Mouse (Mus musculus): Measurements from ENCODE around the gene Mrpl24.
A peak's percentile ranks its signal among the peaks of the same experiment; 100 is the strongest.

Mrpl24 gene

GRCm38 (mm10) chr3:87913491-87913890, 5.8 kb upstream of the Mrpl24 start:
- peak; percentile 8 for DNase-seq

- peak; percentile 6 for DNase-seq
These were observed 5.4 kb upstream of the Mrpl24 start for GRCm38 (mm10) chr3:87913891-87914290.

- no peak for DNase-seq
These were observed 2.3 kb upstream of the Mrpl24 start for GRCm38 (mm10) chr3:87916990-87917389.

- DNase-seq, result no peak
These were observed 755 bp upstream of the Mrpl24 start for GRCm38 (mm10) chr3:87918551-87918950.

- no peak for DNase-seq
These were observed 1.1 kb downstream of the Mrpl24 start for GRCm38 (mm10) chr3:87920270-87920943.

GRCm38 (mm10) chr3:87924996-87925395, 5.7 kb downstream of the Mrpl24 start:
- no peak for DNase-seq

- DNase-seq, result no peak
These were observed 8.1 kb downstream of the Mrpl24 start for GRCm38 (mm10) chr3:87927452-87927851.

- DNase-seq, result no peak
These were observed 10.2 kb downstream of the Mrpl24 start for GRCm38 (mm10) chr3:87929341-87930077.

GRCm38 (mm10) chr3:87930078-87930795, 10.9 kb downstream of the Mrpl24 start, which contains the start of the genes Isg20l2 and Rrnad1:
Isg20l2 (plus strand) TSS chr3:87930314.
Rrnad1 (minus strand) TSS chr3:87930717.
- peak; percentile 96 for DNase-seq

- no peak for DNase-seq
These were observed 14.7 kb downstream of the Mrpl24 start for GRCm38 (mm10) chr3:87934026-87934425.

- no peak for DNase-seq
These were observed 15.2 kb downstream of the Mrpl24 start for GRCm38 (mm10) chr3:87934501-87934900.

GRCm38 (mm10) chr3:87935201-87935600, 15.9 kb downstream of the Mrpl24 start:
- no peak for DNase-seq

- DNase-seq, result peak; percentile 78
These were observed 16.5 kb downstream of the Mrpl24 start for GRCm38 (mm10) chr3:87935776-87936175.

- no peak for DNase-seq
These were observed 21.3 kb downstream of the Mrpl24 start for GRCm38 (mm10) chr3:87940611-87941010.

GRCm38 (mm10) chr3:87942471-87942870, 23.2 kb downstream of the Mrpl24 start:
- no peak for DNase-seq

- no peak for DNase-seq
These were observed 24.3 kb downstream of the Mrpl24 start for GRCm38 (mm10) chr3:87943586-87943985.

GRCm38 (mm10) chr3:87944838-87945600, 25.7 kb downstream of the Mrpl24 start:
- DNase-seq, result no peak

GRCm38 (mm10) chr3:87945781-87946540, 26.7 kb downstream of the Mrpl24 start:
- no peak for DNase-seq

GRCm38 (mm10) chr3:87946541-87946860, 27.2 kb downstream of the Mrpl24 start:
- no peak for DNase-seq

GRCm38 (mm10) chr3:87947056-87947810, 27.9 kb downstream of the Mrpl24 start:
- no peak for DNase-seq

GRCm38 (mm10) chr3:87947811-87948199, 28.5 kb downstream of the Mrpl24 start:
- DNase-seq, result no peak

All from cerebellum, adult 8-10 months (tissue).